Mouse (Mus musculus) brain, embryonic 14.5 days (tissue): ENCODE measurements around the gene Otof.

Experiments
- CTCF ChIP-seq: fragments of 200-500 bp; IDR thresholded peaks from 2 replicates; pipeline ENCODE4 v1.5.1; 2012; ENCODE audit warnings: inconsistent platforms, mild to moderate bottlenecking, moderate library complexity, borderline replicate concordance; ENCODE audit not compliant: insufficient read depth, insufficient read length; ENCODE audit errors: extremely low read depth
- POLR2A ChIP-seq: fragments of 200-500 bp; IDR thresholded peaks from 2 replicates; pipeline ENCODE4 v1.6.1; 2012; ENCODE audit warnings: mild to moderate bottlenecking, inconsistent platforms, borderline replicate concordance; ENCODE audit not compliant: poor library complexity, insufficient read depth, insufficient read length, severe bottlenecking; ENCODE audit errors: extremely low read depth

DNA sequence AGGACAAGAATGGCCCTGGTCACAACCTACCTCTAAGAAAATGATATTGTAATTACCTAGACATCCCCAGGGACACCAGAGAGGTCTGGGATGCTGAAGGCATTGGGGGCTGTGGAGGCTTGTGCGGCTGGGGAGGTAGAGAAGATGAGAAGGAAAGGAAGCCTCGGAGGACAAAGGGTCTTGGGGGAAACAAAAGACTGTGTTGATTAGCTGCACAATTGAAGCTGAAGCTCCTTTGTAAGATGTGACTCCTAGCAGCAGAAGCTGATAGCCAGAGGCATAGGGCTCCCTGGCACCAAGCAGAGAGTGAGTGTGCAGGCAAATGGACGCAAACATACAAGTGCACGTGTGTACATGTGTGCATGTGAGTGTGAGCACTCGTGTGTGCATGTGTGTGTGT is 45.1 kb downstream of the Otof start:
- TF ChIP-seq CTCF (no peak), POLR2A (no peak)
